Mouse (Mus musculus) skeletal muscle tissue, postnatal 0 days (tissue): ENCODE results near the gene Fetub. TPM values are rescaled to one million over a fixed set of nuclear protein-coding genes. Genes with fewer than 3 reads are reported as not detected.

Experiments used
- polyA plus RNA-seq: library from polyadenylated mRNA; unstranded; fragments of >200 nt; fragmentation: Nextera tagmentation; extraction: Ambion mirVana; gene quantifications from 2 replicates; pipeline ENCODE4 v1.2.1, GENCODE M21; 2015

Gene Fetub
- 0.15 and 0.19 TPM in 2 replicates for polyA plus RNA-seq

GRCm38 (mm10) chr16:22918034-22918433 is at the start of gene Fetub:
Gene Fetub, plus strand, starts transcription at chr16:22918334.

GRCm38 (mm10) chr16:22890683-22891510 is 27.2 kb upstream of the Fetub start, which contains the start of gene Ahsg:
Gene Ahsg, plus strand, starts transcription at chr16:22891277.

GRCm38 (mm10) chr16:22950840-22951395 is 32.8 kb downstream of the Fetub start, which contains the start of gene Hrg:
Gene Hrg, plus strand, starts transcription at chr16:22951072.

Other genes with a start within 250 kb of the Fetub start
- gene Crygs, start 106.8 kb upstream of the Fetub start, polyA plus RNA-seq: not detected in 2 replicates
- 8.3 and 8.9 TPM in 2 replicates for gene Tbccd1, start 60.7 kb upstream of the Fetub start, polyA plus RNA-seq
- 31.7 and 44.3 TPM in 2 replicates for gene Dnajb11, start 60.5 kb upstream of the Fetub start, polyA plus RNA-seq
- gene Ahsg, start 27.1 kb upstream of the Fetub start, polyA plus RNA-seq: 7.3 and 12.2 TPM in 2 replicates
- gene Hrg, start 32.7 kb downstream of the Fetub start, polyA plus RNA-seq: 0.17 and 0.27 TPM in 2 replicates
- 0.32 and 0.46 TPM in 2 replicates for gene Kng2, start 111.1 kb downstream of the Fetub start, polyA plus RNA-seq
- gene Kng1, start 139.5 kb downstream of the Fetub start, polyA plus RNA-seq: 1.3 and 2.8 TPM in 2 replicates
- 135 and 147 TPM in 2 replicates for gene Eif4a2, start 189.1 kb downstream of the Fetub start, polyA plus RNA-seq
- 26.1 and 28.1 TPM in 2 replicates for gene Rfc4, start 209.4 kb downstream of the Fetub start, polyA plus RNA-seq
- gene Adipoq, start 228.2 kb downstream of the Fetub start, polyA plus RNA-seq: 44.5 and 447 TPM in 2 replicates